Mouse (Mus musculus): Measurements from ENCODE around the gene Card6. TPM values are rescaled to one million over a fixed set of nuclear protein-coding genes. Genes with fewer than 3 reads are reported as not detected.

Card6 gene
- total RNA-seq, 2 experiments from 2014 or later = 0.89 to 2.0 TPM

DNA sequence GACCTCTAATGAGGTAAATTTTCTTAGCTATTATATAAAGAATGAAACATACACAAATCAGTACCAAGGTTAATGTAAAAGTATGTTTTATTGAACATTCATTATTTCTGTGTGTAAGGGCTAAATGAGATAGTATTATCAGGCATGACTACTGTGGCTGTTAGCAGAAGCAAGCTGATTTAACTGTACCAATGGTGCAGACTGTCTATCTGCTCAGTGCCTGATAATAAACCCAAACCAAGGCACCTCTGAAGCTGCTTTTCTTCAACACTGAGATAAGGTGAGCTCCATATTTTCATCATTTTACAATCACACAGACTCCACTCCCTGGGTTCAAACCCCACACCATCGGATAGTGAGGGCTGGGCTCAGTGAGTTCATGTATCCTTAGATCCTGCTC, 11.0 kb downstream of the Card6 start:
- intact Hi-C loops (cut with DNase I) = no loop called here
- no peak for DNase-seq (ENCODE audit: low spot score in 2 of 2)

DNA sequence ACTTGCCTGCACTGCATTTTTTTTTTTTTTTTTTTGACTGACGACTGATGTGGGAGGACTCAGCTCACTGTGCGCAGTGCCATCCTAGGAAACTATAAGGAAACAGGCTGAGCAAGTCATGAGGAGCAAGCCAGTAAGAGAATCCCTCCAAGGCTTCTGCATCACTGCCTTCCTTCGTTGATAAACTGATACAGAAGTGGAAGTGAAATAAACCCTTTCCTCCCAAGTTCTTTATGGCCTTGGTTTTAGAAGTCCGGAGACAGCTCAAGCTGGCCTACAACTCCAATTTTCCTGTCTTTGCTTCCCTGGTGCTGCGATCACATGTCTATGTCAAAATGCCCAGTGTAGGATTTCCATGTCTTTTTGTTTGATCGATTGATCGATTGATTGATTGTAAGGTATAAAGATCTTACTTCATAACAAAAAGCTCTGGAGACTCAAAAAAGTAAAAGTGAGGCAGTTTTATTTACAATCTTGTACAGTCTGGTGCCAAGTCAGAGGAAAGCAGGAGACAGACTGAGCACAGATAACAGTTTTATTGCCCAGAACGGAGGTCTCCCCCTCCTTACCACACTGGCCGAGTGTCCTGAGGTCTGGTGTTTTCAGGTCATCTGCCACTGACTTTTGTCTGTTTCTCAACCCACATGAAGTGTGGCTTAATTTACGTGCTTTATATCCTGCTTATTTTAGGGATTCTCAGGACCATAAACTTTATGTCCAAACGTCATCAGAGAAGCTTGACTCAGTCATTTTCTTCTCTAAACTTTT, 12.6 kb downstream of the Card6 start:
- no peak for DNase-seq (ENCODE audit: low spot score in 2 of 2)
- intact Hi-C loops (cut with DNase I) = no loop called here

DNA sequence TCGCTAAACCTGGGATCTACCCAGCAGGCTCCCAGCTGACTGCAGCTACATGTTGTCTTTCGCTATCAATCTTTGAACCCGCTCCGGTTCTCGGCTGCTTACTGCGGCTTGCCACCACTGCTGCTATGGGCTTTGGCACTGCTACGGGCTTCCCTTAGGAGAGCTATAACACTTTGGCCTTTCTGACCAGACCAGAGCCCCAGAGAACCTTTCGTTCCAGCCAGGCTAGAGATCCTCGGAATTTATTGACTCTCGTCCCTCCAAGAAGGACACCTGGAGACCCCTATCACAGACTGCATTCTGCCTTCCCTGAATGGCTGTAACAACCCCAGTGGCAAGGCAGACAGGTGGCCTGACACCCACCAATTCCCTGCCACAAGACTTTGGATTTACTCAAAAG, 18.2 kb downstream of the Card6 start:
- intact Hi-C loops (cut with DNase I) = no loop called here
- DNase-seq (ENCODE audit: low spot score in 2 of 2) = no peak

DNA sequence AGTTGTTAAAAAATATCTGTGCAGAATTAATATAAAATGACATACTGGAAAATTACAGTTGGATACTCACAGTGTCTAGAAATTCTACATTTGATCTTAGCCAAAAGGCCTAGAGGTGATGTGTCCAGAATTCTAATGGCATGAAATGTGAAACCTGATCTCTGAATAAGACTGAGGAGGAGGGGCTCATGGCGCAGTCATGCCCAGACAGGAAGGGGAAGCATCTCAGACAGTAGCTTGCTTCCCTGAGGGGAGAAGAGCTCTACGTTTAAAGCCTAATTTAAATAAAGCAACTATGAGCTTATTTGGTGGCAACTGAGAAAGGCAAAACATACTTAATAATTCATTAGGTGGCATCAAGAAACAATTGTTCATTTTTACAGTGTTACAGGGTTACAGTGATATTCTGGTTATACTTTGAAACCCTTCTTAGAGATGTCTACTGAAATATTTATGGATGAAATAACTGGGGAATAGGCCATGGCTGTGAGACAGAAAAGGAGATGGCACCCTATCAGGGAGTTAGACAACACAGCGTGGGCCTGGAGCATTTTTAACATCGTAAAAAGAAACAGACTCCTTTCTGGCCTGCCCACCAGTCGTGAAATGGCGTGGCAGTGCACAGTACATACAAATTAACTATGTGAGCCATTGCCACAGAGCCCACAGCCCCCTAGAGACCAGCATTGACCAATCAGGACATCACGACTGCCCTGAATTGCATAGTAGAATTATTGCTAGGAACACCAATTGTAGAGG, 19.3 kb downstream of the Card6 start:
- intact Hi-C loops (cut with DNase I) = no loop called here
- DNase-seq (ENCODE audit: low spot score in 2 of 2) = no peak

DNA sequence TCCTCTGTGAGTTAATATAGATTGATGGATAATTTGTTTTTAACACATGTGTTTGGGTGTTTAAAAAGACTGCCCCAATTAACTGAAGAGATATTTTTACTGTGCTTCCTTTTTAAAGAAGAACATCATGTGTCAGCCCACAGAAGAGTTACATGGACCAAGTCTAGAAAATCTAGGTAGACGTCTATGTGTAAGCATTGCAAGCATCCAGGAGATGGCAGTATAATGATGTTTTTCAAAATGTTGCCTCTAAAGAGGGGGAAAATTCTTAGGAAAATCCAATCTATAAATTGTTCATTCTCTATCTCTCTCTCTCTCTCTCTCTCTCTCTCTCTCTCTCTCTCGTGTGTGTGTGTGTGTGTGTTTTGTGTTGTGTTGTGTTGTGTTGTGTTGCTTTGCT, 22.2 kb downstream of the Card6 start:
- peak; percentile 14 to 32 for DNase-seq (ENCODE audit: low spot score in 2 of 2)
- intact Hi-C loops (cut with DNase I) = no loop called here

DNA sequence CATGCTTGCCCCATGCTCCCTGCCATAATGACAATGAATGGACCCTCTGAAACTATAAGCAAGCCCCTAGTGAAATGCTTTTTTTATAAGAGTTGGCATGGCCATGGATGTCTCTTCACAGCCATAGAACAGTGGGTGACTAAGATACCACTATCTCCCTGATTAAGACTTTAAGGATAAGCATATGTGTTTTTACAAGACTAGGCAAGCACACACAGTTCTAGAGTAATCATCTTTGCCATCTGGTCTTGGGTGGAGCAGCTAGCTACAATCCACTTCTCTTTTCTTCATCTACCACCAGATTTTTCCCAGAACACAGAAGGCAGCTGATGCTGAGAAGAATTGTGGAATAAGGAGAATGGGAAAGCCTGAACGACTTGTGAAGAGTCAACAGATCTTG, 27.1 kb downstream of the Card6 start:
- intact Hi-C loops (cut with DNase I) = no loop called here
- DNase-seq (ENCODE audit: low spot score in 2 of 2) = no peak

DNA sequence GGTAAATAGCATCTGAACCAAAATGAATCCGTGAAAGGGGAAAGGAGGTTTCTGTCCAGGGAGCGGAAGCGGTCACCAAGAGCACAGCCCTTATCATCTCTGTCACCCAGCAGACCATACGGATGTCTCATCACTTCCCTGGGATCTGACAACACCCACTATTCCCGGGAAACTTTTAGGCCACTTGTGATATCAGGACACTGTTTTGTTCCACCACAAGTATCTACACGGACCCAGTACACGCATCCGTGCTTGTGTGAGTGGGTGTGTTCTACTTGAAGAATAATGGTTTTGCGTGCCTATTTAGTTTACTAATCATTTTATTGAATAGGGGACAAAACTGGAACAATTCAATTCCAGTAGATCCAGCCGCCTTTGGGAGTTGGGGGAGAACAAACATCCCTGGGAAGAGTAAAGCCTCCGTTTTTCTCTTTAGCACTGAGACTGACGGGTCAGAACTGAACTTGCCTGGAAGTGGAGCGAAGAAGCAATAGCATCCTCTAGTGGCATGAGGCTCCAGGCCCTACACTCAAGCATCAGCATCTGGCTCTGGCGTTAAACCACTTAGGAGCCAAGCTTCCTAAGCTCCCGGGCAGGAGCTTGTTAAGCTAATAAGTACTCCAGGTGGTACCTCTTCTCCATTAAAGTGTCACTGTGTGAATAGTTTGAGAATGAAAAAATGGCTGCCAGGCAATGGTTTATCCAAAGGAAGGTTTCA, 39.4 kb downstream of the Card6 start:
- intact Hi-C loops (cut with DNase I) = loop anchor here (2.0 to 10.0 kb wide), 2 partner anchors 694 to 1012 kb away; partner anchors contain the start of gene Plcxd3
- DNase-seq (ENCODE audit: low spot score in 2 of 2) = peak; percentile 71 to 77

DNA sequence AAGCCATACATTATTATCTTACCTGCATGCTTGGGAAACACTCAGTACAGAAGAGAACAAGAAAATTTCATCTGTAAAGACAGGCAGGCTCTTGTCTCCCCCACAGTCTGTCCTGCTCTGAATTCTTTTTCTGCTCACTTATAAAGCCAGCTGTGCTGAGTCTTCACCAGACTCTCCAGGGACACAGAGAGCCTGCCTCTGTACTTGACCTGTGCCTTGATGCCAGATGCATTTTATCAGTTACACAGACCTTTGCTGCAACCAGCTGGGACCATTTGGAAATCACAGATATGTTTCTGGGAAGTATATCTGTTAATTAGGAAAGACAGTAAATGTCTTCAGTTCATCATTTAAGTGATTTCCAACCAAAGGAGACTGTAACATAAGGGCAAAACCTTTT, 44.7 kb downstream of the Card6 start, which contains the start of gene C7:
TSS of gene C7 (minus strand) at position 106 of the 400 bp plus-strand sequence.
- intact Hi-C loops (cut with DNase I) = loop anchor here (10.0 kb wide), 1 partner anchor 689 kb away; the partner anchor contains the start of gene Plcxd3

More for the DNA sequence above, 44.7 kb downstream of the Card6 start, which contains the start of gene C7:
- no peak for DNase-seq (ENCODE audit: low spot score in 2 of 2)

Other genes starting within 250 kb of the Card6 start
- gene Mroh2b, start 209.8 kb downstream of the Card6 start, total RNA-seq (2021) = not detected
- under 1 TPM; 0.59 to 0.72 TPM for gene C7, start 44.8 kb downstream of the Card6 start, total RNA-seq (2021)
- 100 to 1,000 TPM; 217 TPM for gene Rpl37, start 8.1 kb upstream of the Card6 start, total RNA-seq (2021)
- 10 to 100 TPM; 15.8 to 17.5 TPM for gene Prkaa1, start 35.3 kb upstream of the Card6 start, total RNA-seq (2021)
- 10 to 100 TPM; 48.6 to 60.0 TPM for gene Ttc33, start 77.0 kb upstream of the Card6 start, total RNA-seq (2021)
- gene Ptger4, start 135.6 kb upstream of the Card6 start, total RNA-seq (2021) = 1 to 10 TPM; 2.4 TPM